Mouse (Mus musculus): ENCODE data around the gene Sema5a.

Gene Sema5a

GRCm38 (mm10) chr15:32254806-32255205 lies 10.2 kb downstream of the Sema5a start:
- DNase-seq (ENCODE audit: low spot score in 2 of 2), result no peak

DNA sequence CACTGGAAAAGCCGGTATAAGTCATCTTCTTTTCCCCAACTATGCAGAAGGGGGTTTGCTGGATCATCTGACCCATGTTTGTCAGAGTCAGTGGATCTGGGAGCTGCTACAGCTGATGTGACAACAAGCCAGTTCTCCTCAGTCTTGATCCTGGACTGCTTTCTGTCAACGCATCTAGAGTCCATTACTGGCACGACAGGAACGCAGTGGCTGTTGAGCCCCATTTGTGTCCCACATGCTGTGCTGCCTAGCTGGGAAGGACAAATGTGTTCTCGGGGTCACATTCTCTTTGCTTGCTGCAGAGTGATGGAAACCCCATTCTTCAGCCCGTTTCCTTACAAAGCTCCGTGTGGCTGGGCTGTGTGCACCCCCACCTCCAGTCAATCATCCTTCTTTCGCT lies 12.7 kb downstream of the Sema5a start:
- no peak for DNase-seq (ENCODE audit: low spot score in 2 of 2)

GRCm38 (mm10) chr15:32257886-32258319 lies 13.3 kb downstream of the Sema5a start:
- DNase-seq (ENCODE audit: low spot score in 2 of 2), result peak; percentile 55 to 64

- DNase-seq (ENCODE audit: low spot score in 2 of 2), result no peak
Observed at GRCm38 (mm10) chr15:32259362-32260096, 14.9 kb downstream of the Sema5a start.

DNA sequence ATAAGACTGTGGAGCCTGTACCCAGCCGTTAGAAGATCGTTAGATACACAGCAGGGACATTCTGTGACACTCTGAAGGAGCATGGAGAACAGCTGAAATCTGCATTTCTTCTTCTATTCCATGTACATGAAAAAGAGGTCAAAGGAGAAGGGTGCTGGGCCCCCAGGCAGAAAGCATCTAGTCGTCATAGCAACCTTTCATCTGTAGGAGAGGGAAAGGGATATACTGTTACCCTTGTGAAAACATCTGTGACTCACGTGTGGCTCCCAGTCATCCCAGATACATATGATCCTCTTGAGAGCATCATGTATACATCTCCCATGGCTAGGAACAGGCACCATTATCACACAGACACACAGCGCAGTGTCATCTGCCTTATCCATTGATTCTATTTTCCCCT lies 16.3 kb downstream of the Sema5a start:
- DNase-seq (ENCODE audit: low spot score in 2 of 2), result no peak

- DNase-seq (ENCODE audit: low spot score in 2 of 2), result no peak
Observed at GRCm38 (mm10) chr15:32263651-32264050, 19.0 kb downstream of the Sema5a start.

- no peak for DNase-seq (ENCODE audit: low spot score in 2 of 2)
Observed at GRCm38 (mm10) chr15:32264822-32265377, 20.3 kb downstream of the Sema5a start.

GRCm38 (mm10) chr15:32265378-32265934 lies 20.8 kb downstream of the Sema5a start:
- no peak for DNase-seq (ENCODE audit: low spot score in 2 of 2)

GRCm38 (mm10) chr15:32266122-32266820 lies 21.7 kb downstream of the Sema5a start:
- no peak for DNase-seq (ENCODE audit: low spot score in 2 of 2)

GRCm38 (mm10) chr15:32270106-32270505 lies 25.5 kb downstream of the Sema5a start:
- no peak for DNase-seq (ENCODE audit: low spot score in 2 of 2)

- DNase-seq (ENCODE audit: low spot score in 2 of 2), result no peak
Observed at GRCm38 (mm10) chr15:32273925-32274324, 29.3 kb downstream of the Sema5a start.

- no peak for DNase-seq (ENCODE audit: low spot score in 2 of 2)
Observed at GRCm38 (mm10) chr15:32275020-32275419, 30.4 kb downstream of the Sema5a start.

DNA sequence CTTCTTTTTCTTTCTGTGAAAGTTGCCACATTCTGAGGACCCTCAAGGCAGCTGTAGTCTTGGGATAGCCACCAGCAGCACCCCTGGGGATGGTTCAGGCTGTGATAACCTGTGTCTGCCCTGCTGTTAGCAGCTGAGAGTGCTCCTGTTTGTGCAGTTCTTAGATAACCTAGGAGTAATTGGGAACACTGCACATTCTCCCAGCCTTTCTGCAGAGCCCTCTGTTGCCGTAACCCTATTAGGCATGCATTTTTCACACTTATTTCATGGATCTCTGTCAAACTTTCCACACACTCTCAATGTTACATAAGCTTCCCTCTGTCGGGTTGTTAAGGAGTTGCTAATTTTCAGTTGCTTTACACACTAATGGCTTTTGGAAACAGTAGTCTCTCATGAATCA lies 34.0 kb downstream of the Sema5a start:
- no peak for DNase-seq (ENCODE audit: low spot score in 2 of 2)

GRCm38 (mm10) chr15:32281374-32281773 lies 36.8 kb downstream of the Sema5a start:
- no peak for DNase-seq (ENCODE audit: low spot score in 2 of 2)

DNA sequence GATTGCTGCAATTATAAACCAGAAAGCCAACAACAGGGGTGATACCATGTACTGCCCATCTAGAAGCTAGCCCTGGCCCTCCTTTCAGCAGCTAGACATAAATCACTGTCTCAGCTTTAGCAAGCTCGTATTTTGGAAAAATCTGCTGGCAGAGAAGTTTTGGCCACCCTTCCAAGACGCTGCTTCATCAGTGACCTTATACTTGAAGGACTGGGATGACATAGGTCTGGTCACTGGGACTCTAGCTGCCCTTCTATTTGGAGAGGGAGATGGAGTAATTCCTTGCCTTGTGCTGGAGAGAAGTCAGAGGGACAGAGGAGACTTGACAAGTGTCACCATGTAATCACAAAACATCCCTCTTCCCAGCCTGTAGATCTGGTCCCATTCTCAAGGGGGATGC lies 40.1 kb downstream of the Sema5a start:
- no peak for DNase-seq (ENCODE audit: low spot score in 2 of 2)

GRCm38 (mm10) chr15:32286296-32286695 lies 41.7 kb downstream of the Sema5a start:
- DNase-seq (ENCODE audit: low spot score in 2 of 2), result no peak

DNA sequence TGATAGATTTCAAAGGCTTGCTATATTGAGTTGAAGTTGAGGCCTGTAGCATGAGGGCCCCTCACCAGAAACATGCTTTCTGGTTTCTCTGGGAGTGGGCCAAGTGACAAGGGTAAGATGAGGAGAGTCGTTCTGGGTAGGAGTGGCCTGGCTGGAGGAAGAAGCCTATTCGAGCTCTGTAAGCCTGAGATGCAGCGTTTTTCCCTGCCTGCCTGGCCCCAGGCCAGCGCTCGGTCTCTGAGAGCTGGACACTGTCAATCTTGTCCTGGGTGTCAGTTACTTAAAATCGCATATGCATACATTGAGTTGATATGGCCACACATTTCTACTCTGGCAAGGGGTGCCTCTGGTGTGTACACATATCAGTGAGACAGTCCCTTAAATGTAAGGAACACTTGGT lies 43.9 kb downstream of the Sema5a start:
- DNase-seq (ENCODE audit: low spot score in 2 of 2), result no peak

- no peak for DNase-seq (ENCODE audit: low spot score in 2 of 2)
Observed at GRCm38 (mm10) chr15:32291000-32291399, 46.4 kb downstream of the Sema5a start.

GRCm38 (mm10) chr15:32296523-32296922 lies 51.9 kb downstream of the Sema5a start:
- DNase-seq (ENCODE audit: low spot score in 2 of 2), result no peak

DNA sequence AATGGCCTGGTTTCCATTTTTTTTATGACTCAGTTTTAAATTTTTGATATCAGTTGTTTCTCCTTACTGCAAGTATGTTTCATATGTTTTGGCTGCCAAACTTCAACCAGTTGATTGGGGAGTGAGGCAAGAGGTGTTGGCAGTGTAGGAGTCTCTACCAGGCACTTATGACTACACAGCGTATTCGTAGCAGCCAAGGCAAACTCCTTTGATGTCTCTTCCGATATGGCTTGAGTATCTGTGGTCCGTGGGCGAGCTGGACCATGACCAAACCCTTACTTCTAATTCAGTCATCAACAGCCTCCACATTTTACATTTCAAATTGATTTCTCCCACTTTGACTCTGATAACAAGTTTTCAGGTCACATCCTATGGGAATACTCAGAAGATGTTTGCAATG lies 52.7 kb downstream of the Sema5a start:
- DNase-seq (ENCODE audit: low spot score in 2 of 2), result peak; percentile 9 to 12

- no peak for DNase-seq (ENCODE audit: low spot score in 2 of 2)
Observed at GRCm38 (mm10) chr15:32298525-32298924, 53.9 kb downstream of the Sema5a start.

- DNase-seq (ENCODE audit: low spot score in 2 of 2), result no peak
Observed at GRCm38 (mm10) chr15:32300991-32301390, 56.4 kb downstream of the Sema5a start.

Data from right cerebral cortex, postnatal 36 days (tissue).